ENCODE assay signal across 22 mouse cellular contexts in genomic region chr4:59279111-59279510, GRCm38 (mm10).
DNase-seq lines count a peak whose midpoint lies in the region; TF ChIP-seq lines count a peak whose summit lies in the region.
"Had no signal": no experiment of that assay in that cellular context is flagged by ENCODE, and none has a peak within 500 bp of the region (broad histone marks: within the 10 kb centered on the region; RNA-seq: fewer than 3 reads in every experiment).

No protein-coding gene starts in this region.

- 87% methylated on average over 5 of the region's 5 CpGs for WGBS in spleen, adult 2 months

- no peak for TF ChIP-seq EP300 in MEL (IDR thresholded peaks at IDR 0.05; ENCODE audit: low read depth in 1 of 2, low read length in 2 of 2)

- no peaks in the 10 kb centered on the region for H3K27me3 ChIP-seq in spleen, adult 2 months (ENCODE audit: control insufficient read depth, insufficient read depth, low read length)
- H3K27me3 ChIP-seq in MEL (ENCODE audit: control insufficient read depth in 1 of 2, insufficient read depth in 2 of 2, low read length in 2 of 2) = no peaks in the 10 kb centered on the region
- H3K27me3 ChIP-seq: CH12.LX; embryonic facial prominence, embryonic 13.5 days; embryonic facial prominence, embryonic 15.5 days; forebrain, embryonic 12.5 days had no signal

- H3K9me3 ChIP-seq in MEL (replicated peaks; ENCODE audit: insufficient read depth, low read length) = no peaks in the 10 kb centered on the region
- H3K9me3 ChIP-seq: embryonic facial prominence, embryonic 13.5 days; embryonic facial prominence, embryonic 15.5 days; forebrain, embryonic 10.5 days; forebrain, embryonic 12.5 days; G1E had no signal

- no peak for TF ChIP-seq CTCF in spleen, adult 2 months (IDR thresholded peaks at IDR 0.05; ENCODE audit: extremely low read depth, insufficient read depth, insufficient read length, insufficient replicate concordance)
- TF ChIP-seq CTCF in MEL (IDR thresholded peaks at IDR 0.05 in 2 of 3, conservative IDR thresholded peaks at IDR 0.05 in 1 of 3; ENCODE audit: control insufficient read depth in 1 of 3, insufficient read depth in 1 of 3, low read depth in 2 of 3, low read length in 3 of 3, poor library complexity in 1 of 3, severe bottlenecking in 1 of 3) = no peak

- H3K4me1 ChIP-seq in spleen, adult 2 months (ENCODE audit: control insufficient read depth, insufficient read depth, insufficient read length) = peaks cover 31% of the 10 kb centered on the region
- peaks cover 35 to 53% of the 10 kb centered on the region in 2 experiments for H3K4me1 ChIP-seq in MEL (ENCODE audit: control insufficient read depth in 1 of 2, insufficient read depth in 2 of 2, low read length in 2 of 2)
- H3K4me1 ChIP-seq: embryonic facial prominence, embryonic 15.5 days had no signal

- intact Hi-C loops in heart, postnatal 36 days (cut with DNase I) = no loop called here

- H3K9ac ChIP-seq in MEL (ENCODE audit: control insufficient read depth, low read depth, low read length, poor library complexity, severe bottlenecking) = no peak overlapping the region
- H3K9ac ChIP-seq: embryonic facial prominence, embryonic 13.5 days; embryonic facial prominence, embryonic 15.5 days; forebrain, embryonic 12.5 days had no signal

- peak overlapping the region; percentile 40; the same call in 1 of the 2 replicates for H3K27ac ChIP-seq in spleen, adult 2 months (ENCODE audit: insufficient read depth, low read length)
- H3K27ac ChIP-seq in MEL (ENCODE audit: control insufficient read depth, low read depth, low read length) = no peak overlapping the region
- H3K27ac ChIP-seq: embryonic facial prominence, embryonic 13.5 days; embryonic facial prominence, embryonic 15.5 days; forebrain, embryonic 10.5 days; forebrain, embryonic 12.5 days had no signal

- no peaks in the 10 kb centered on the region for H3K79me2 ChIP-seq in MEL (ENCODE audit: control insufficient read depth, insufficient read depth, low read length, poor library complexity)

- no peak overlapping the region for H3K4me3 ChIP-seq in spleen, adult 2 months (ENCODE audit: extremely low read depth, insufficient read depth, insufficient read length)
- no peak overlapping the region for H3K4me3 ChIP-seq in MEL (ENCODE audit: control insufficient read depth in 1 of 2, insufficient read depth in 1 of 2, low read depth in 2 of 2, low read length in 2 of 2)
- H3K4me3 ChIP-seq: embryonic facial prominence, embryonic 13.5 days; embryonic facial prominence, embryonic 15.5 days; erythroblast, embryonic 14.5 days; forebrain, embryonic 10.5 days; forebrain, embryonic 12.5 days had no signal

- peak; percentile 81 for DNase-seq in heart, adult 11 months
- no peak for DNase-seq in heart, postnatal 36 days
- no peak for DNase-seq in spleen, adult 2 months (ENCODE audit: low read depth in 1 of 2, low spot score in 2 of 2)
- DNase-seq in spleen, postnatal 4 days (ENCODE audit: low spot score in 2 of 2) = no peak
- peak; percentile 25 for DNase-seq in CD4-positive helper T cell, adult 2 months (ENCODE audit: low read depth, low spot score)
- DNase-seq in MEL (ENCODE audit: low read depth, low spot score) = peak; percentile 53
- no peak for DNase-seq in frontal cortex, adult 2 months (ENCODE audit: extremely low spot score in 1 of 2, low spot score in 1 of 2)
- DNase-seq: adrenal gland, adult 2 months; adrenal gland, postnatal 10 days; adrenal gland, postnatal 25 days; cerebellum, adult 11 months; cerebellum, adult 18-20 months; cerebellum, adult 9-10 months; cerebellum, postnatal 36 days; embryo, embryonic 11 days had no signal

- no peak for TF ChIP-seq RAD21 in MEL (IDR thresholded peaks at IDR 0.05; ENCODE audit: low read depth, low read length)

- H3K36me3 ChIP-seq in spleen, adult 2 months (ENCODE audit: control insufficient read depth, insufficient read depth, low read length) = no peaks in the 10 kb centered on the region
- H3K36me3 ChIP-seq in MEL (ENCODE audit: control insufficient read depth in 1 of 2, insufficient read depth in 2 of 2, low read length in 2 of 2) = peaks cover 0 to 46% of the 10 kb centered on the region in 2 experiments; a peak in 2 of 4 replicates
- H3K36me3 ChIP-seq: embryonic facial prominence, embryonic 13.5 days; embryonic facial prominence, embryonic 15.5 days; forebrain, embryonic 10.5 days; forebrain, embryonic 12.5 days; G1E had no signal

- TF ChIP-seq POLR2A in spleen, adult 2 months (IDR thresholded peaks at IDR 0.05; ENCODE audit: low read depth, low read length) = no peak
- TF ChIP-seq POLR2A in MEL (IDR thresholded peaks at IDR 0.05; ENCODE audit: control insufficient read depth in 1 of 2, insufficient read depth in 1 of 2, low read depth in 1 of 2, low read length in 2 of 2, poor library complexity in 1 of 2) = no peak

TF ChIP-seq in MEL, 35 proteins besides CTCF, POLR2A, EP300 and RAD21:
- TF ChIP-seq POLR2AphosphoS5 (IDR thresholded peaks at IDR 0.05; ENCODE audit: borderline replicate concordance, low read depth, low read length) = no peak
- peak; percentile 5; the same call in 1 of the 2 replicates for TF ChIP-seq SIN3A (IDR thresholded peaks at IDR 0.05; ENCODE audit: low read length)

Comparison
In these comparisons a context has a peak if more than half of its experiments do, and no peak if none do; other contexts are left out.
1. DNase-seq: peak in heart, adult 11 months (single experiment), CD4-positive helper T cell, adult 2 months (single experiment) and MEL (single experiment); none in heart, postnatal 36 days (0 of 2), spleen, adult 2 months (0 of 2), spleen, postnatal 4 days (0 of 2) and frontal cortex, adult 2 months (0 of 2).